ENCODE assay signal across 19 mouse cellular contexts in genomic region chr6:142572876-142573275, GRCm38 (mm10). TPM values are rescaled to one million over a fixed set of nuclear protein-coding genes. Genes with fewer than 3 reads are reported as not detected.
DNase-seq lines count a peak whose midpoint lies in the region; TF ChIP-seq lines count a peak whose summit lies in the region.
"Had no signal": no experiment of that assay in that cellular context is flagged by ENCODE, and none has a peak within 500 bp of the region (broad histone marks: within the 10 kb centered on the region; RNA-seq: fewer than 3 reads in every experiment).

No protein-coding gene starts in this region.

- intact Hi-C loops in left cerebral cortex, postnatal 14 days (cut with DNase I): no loop called here

- no peaks in the 10 kb centered on the region for H3K36me3 ChIP-seq in kidney, adult 2 months (ENCODE audit: control insufficient read depth, insufficient read depth, low read length)
- H3K36me3 ChIP-seq: embryonic facial prominence, embryonic 13.5 days; G1E; heart, embryonic 15.5 days; intestine, embryonic 15.5 days had no signal

- WGBS in kidney, adult 2 months: 50% methylated on average over 6 of the region's 6 CpGs

- 0 out of 2 replicates have a peak, but pooled peaks cover 1% of the 10 kb centered on the region for H3K27me3 ChIP-seq in kidney, adult 2 months (replicated peaks; ENCODE audit: control insufficient read depth, insufficient read depth, low read length)

- H3K4me3 ChIP-seq in kidney, adult 2 months (ENCODE audit: insufficient read depth, low read depth, low read length): no peak overlapping the region
- H3K4me3 ChIP-seq: embryonic facial prominence, embryonic 13.5 days; intestine, embryonic 15.5 days; left cerebral cortex, adult 2 months had no signal

- peak; percentile 29 for DNase-seq in kidney, adult 2 months
- no peak for DNase-seq in kidney, postnatal 25 days
- peak; percentile 23 for DNase-seq in CD4-positive, CD25-positive, alpha-beta regulatory T cell, adult 2 months (ENCODE audit: low read depth, low spot score)
- DNase-seq in gonadal fat pad, adult 2 months (ENCODE audit: low read depth): peak; percentile 1
- peak; percentile 9 to 56 for DNase-seq in natural killer cell, adult 2 months (ENCODE audit: low spot score in 2 of 2)
- no peak for DNase-seq in layer of hippocampus, postnatal 25 days (ENCODE audit: extremely low spot score in 1 of 2, low spot score in 1 of 2)
- no peak for DNase-seq in neural tube, embryonic 10.5 days (ENCODE audit: extremely low spot score, low spot score)
- no peak for DNase-seq in left cerebral cortex, postnatal 14 days (ENCODE audit: low spot score in 2 of 2)
- DNase-seq: adrenal gland, postnatal 36 days; gastrocnemius, postnatal 25 days; kidney, postnatal 4 days; liver, postnatal 0 days; thymus, adult 18-20 months had no signal

- no peak for TF ChIP-seq CTCF in kidney, adult 2 months (conservative IDR thresholded peaks at IDR 0.05; ENCODE audit: insufficient read depth, insufficient read length, low read depth, low read length)

- TF ChIP-seq POLR2A in kidney, adult 2 months (IDR thresholded peaks at IDR 0.05; ENCODE audit: low read depth, low read length): no peak

- no peak overlapping the region; the same call in 1 of the 2 replicates for H3K27ac ChIP-seq in kidney, adult 2 months (ENCODE audit: insufficient read depth, low read depth, low read length)
- H3K27ac ChIP-seq: embryonic facial prominence, embryonic 13.5 days; heart, embryonic 15.5 days; intestine, embryonic 15.5 days; left cerebral cortex, adult 2 months had no signal

- H3K4me1 ChIP-seq in kidney, adult 2 months (ENCODE audit: control insufficient read depth, insufficient read depth, low read length): 0 out of 2 replicates have a peak, but pooled peaks cover 3% of the 10 kb centered on the region
- H3K4me1 ChIP-seq: intestine, embryonic 15.5 days had no signal

RNA-seq across cellular contexts. Expression of gene Kcnj8, which starts 1.5 kb away (rescaled TPM):
- polyA plus RNA-seq in kidney, adult 2 months (2012; rRNA removed): 9.4 TPM in 2 replicates
- 16.9 and 22.6 TPM in 2 replicates for polyA plus RNA-seq in gonadal fat pad, adult 2 months (2012; rRNA removed)
- total RNA-seq in layer of hippocampus, postnatal 25 days (2021): 1 to 10 TPM; 1.5 to 1.6 TPM
- total RNA-seq in left cerebral cortex, postnatal 14 days (2021): 1 to 10 TPM; 3.9 to 4.4 TPM
- polyA plus RNA-seq: C2C12, G1E had no signal

Comparison
In these comparisons a context has a peak if more than half of its experiments do, and no peak if none do; other contexts are left out.
1. DNase-seq: peak in kidney, adult 2 months (single experiment), CD4-positive, CD25-positive, alpha-beta regulatory T cell, adult 2 months (single experiment), gonadal fat pad, adult 2 months (single experiment) and natural killer cell, adult 2 months (2 of 2); none in kidney, postnatal 25 days (0 of 2), layer of hippocampus, postnatal 25 days (0 of 2), neural tube, embryonic 10.5 days (single experiment) and left cerebral cortex, postnatal 14 days (0 of 2).